Mouse (Mus musculus): ENCODE results near the gene Gpc4.

Gpc4 gene

DNA sequence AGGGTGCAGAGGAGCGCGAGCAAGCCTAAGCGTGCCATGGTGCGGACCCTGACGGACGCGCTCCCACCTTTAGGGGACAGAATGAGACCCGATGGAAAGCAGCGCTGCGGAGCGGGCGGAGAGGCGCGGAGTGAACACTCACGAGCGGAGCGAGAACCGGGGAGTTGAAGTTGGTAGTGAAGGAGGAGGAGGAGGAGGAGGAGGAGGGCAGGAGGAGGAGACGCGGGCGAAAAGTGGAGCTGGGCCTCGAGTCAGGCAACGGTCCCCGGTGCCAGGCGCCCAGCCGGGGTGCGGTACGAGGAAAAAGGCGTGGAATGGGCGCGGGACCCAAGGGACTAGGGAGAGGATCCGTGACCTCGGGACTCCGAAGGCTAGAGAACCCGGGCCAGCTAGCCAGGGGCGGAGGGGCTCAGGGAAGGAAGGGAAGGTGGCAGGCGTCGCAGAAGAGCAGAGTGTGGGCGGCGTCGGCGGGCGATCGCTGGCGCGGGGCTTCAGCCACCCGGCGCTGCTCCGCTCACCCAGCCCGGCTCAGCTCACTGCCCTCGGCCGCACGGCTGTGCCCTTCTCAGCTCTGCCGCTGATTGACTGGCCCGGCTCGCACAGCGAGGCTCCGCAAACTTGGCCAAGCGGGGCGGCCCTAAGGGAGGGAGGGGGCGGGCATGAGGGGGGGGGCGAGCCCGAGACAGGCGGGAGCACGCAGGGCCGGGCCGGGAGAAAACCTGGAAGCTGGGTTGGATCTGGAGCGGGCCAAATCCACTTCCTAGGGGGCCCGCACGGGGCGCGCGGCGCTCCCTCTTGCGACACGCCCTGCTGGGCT is at the start of gene Gpc4:
Gene Gpc4 (minus strand): TSS at position 515 of the 817 bp plus-strand sequence.
- peak; percentile 80 for DNase-seq (ENCODE audit: low spot score)

DNA sequence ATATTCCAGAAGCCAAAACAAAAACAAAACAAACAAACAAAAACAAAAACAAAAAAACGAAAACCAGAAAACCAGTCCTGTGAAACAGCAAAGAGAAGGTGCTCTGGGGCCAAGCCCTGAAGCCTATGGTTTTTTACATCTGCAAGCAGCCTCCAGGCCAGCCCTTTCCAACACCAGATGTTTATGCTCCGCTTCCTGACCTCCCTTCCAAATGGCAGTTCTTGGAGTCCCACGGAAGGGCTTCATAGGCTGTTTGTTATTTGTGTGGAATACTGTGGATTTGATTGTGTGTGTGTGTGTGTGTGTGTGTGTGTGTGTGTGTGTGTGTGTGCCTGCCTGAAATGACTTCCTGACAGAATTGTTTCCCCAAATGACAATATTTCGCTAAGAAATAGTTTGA is 47.8 kb upstream of the Gpc4 start:
- DNase-seq (ENCODE audit: low spot score), result no peak

DNA sequence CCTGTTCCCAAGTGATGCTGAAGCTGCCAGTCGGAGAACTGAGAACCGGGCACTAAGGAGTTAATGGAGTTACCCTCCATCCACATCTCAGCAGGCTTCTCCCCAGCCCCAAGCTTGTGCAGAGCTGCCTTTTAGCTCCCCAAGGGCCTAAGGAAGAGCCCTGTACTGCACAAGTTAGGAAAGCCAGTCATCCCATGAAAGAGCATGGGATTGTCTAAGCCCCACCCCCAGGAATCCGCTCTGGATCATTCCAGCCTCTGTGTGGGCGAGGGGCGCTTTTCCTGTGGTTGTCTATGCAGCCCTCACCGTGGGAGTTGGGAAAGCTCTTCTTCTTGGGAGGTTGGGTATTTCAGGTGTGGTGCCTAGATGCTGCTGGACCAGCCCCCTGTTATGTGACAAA is 34.8 kb upstream of the Gpc4 start:
- peak; percentile 48 for DNase-seq (ENCODE audit: low spot score)

DNA sequence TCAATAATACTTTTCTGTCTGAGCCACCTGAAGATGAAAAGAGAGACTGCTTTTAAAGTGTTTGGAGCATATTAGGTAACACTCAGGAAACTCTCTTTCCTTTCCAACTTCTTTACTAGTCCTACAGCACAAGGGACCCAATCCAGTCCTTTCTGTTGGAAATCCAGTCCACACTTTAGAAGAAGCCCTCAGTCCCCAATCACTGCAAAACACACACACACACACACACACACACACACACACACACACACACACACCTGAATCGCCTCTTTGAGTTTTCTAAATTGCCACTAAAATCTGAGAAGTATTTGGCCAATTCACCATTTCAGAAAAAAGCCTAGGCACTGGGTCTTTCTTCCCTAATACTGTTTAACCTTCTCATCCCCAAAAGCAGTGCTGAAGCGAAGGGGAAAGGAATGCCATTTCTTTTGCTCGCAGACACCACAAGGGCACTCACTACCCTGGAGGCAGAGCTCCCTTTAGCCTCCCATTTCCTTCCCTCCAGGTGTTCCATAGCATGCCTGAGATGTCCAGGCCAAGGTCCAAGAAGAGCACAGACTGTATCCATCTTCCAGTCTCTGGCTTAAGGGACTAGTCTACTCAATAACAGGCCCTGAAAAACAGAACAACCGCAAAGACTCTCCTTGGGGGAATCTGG is 28.4 kb upstream of the Gpc4 start:
- peak; percentile 69 for DNase-seq (ENCODE audit: low spot score)

DNA sequence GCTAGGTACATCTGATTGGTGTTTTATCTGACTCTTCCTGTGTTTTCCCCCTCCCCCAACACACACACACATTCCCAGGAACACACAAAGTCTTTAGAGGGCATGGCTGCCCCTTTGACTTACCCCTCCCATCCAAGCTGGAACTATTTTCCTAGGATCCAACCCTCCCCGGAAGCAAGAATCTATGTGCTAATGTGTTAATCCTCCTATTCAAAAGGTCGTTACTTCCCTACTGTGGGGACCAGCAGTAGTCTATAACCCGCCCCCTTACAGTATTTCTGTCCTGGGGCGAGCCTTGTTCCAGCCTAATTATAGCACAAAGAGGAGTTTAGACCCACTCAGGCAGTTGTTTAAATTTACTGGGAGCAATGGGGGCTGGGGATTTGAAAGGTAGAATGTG is 24.0 kb upstream of the Gpc4 start:
- DNase-seq (ENCODE audit: low spot score), result no peak

DNA sequence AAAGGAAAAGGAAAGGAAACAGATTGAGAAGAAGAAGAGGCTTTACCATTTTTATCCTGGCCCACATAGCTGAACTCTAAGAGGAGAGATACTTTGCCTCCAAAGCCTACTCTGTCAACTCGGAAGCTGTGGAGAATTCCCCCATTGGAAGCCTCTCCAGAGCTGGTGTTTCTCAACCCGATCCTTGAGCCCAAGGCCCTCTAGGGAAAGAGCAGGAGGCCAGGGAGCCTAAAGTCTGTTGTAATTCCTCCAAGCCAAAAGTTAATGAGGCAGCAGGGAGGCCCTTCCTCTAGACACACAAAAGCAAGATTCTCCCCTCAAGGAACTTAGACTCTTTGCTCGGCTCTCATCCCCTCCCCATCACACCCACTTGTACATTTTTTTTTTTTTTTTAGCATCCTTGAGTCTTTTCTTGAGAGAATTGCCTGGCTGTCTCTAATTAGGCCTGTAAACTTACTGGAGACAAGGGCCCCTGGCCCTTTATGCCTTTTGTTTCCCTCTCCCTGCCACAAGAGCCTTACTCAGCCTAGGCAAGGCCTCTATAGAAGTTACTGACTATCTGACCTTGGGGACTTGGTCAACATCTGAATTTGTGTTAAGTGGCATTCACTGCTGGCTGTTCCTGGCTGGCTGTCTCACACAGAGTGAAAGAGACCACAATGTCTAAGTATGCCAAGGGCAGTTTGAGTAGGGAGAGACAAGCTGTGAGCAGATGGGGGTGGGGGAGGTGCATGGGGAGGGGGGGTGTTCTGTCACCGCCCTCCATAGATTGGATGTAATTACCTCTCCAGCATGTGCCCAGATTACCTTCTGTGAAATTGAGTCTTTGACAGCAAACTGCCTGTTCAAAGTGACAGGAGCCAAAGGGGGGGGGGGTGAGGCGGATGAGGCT is 18.7 kb upstream of the Gpc4 start:
- DNase-seq (ENCODE audit: low spot score), result no peak

DNA sequence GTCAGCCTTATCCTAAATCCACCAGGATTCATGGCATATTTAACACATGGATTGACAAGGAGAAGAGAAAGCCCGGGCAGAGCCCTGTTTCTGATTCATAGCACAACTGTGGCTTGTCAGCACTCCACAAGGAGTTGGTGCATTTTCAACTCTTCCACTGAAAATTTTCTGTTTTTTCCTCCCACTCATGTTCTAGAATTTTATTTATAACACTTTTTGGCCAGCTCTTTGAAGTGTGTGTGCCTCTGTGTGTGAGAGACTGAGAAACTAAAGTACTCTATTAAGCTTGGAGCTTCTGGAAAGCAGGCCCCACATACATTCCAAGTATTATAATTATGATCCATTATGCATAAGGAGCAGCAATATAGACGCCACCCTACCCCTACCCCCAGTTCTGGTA is 16.3 kb upstream of the Gpc4 start:
- DNase-seq (ENCODE audit: low spot score), result no peak

DNA sequence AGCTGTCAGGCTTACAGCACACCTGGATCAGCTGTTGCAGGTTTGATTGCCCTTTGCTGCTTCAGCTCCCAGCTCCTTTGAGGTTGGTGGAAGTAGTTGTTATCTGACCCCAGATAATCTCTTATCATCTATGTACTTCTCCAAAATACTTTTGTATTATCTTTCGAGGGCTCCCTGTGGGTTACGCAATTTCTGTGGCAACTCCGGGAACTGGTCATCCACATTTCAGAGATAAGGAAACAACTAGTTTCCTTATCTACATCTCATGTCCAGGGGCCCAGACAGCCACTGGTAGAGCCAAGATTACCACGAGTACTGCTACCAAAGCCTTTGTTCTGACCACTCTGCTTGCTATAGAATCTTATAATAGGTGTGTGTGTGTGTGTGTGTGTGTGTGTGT is 12.0 kb upstream of the Gpc4 start:
- DNase-seq (ENCODE audit: low spot score), result no peak

DNA sequence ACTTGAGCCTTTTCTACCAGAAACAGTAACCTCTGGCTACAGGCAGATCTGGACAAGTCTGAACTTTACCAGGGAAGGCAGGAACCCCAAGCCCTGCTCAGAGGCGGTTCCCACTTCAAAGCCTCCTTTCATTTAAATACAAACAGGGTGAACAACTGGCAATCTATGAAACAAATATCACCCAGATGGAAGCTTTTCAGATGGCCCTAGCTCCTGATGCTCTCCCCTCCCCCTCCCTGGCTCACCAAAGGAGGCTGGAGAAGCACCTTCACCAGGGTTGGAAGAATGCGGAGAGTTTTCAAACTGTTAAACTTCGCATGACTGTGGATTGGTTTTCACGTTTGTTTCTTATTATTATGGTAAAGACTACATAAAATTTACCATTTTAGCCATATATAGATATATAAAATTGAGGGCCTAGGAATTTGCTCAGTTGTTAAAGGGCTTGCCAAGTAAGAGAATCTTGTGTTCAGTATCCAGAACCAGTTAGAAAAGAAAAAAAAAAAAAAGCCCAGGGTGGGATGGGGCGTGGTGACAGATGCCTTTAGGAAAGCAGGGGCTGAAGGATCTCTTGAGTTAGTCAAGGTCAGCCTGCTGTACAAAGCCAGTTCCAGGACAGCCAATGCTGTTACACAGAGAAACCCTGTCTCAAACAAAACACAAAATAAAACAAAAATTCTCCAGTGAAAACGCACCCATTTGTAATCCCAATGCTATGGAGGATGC is 2.6 kb upstream of the Gpc4 start:
- DNase-seq (ENCODE audit: low spot score), result no peak

DNA sequence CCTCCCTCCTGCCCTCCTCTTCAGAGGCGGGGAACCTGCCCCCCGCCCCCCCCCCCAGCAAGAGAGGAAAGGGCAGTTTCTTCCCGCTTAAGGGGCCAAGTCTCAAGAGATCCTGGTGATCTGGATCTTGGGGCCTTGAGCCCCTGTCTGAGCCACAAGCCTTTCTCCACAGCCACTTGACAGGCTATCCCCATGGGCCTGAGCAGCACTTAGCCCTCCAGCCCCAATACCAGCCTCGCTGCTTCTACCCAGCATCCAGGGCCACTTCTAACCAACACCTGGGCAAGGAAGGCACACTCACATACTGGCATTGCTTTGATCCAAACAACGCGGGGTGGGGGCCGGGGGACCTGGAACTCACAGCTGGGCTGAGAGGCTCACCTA is 495 bp upstream of the Gpc4 start:
- no peak for DNase-seq (ENCODE audit: low spot score)

DNA sequence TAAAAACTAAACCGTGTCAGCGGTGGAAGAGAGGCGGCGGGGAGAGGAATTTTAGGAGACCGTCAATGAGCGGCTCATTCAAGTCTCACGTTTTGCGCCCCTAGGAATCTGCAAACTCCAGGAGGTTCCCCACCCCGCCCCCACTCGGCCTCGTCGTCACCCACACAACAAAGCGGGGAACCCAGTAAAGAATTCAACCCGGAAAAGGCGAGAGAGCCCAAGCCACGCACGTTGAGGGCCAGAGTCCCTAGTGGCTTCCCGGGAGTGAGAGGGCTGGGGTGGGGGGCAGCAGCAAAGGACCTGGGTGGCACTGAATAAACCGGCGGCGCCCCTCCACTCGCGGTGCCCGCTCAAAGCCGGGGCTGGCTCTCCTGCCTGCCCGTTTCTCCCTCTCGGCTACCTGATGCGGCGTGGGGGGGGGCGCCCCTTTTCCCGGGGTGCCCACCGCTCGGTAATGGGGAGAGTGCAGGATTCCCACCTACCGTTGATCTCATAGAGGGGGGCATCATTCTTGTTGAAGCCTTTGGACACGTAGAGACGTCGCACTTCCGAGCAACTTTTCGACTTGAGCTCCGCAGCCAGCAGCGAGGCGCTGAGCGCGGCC is 816 bp downstream of the Gpc4 start:
- DNase-seq (ENCODE audit: low spot score), result no peak

DNA sequence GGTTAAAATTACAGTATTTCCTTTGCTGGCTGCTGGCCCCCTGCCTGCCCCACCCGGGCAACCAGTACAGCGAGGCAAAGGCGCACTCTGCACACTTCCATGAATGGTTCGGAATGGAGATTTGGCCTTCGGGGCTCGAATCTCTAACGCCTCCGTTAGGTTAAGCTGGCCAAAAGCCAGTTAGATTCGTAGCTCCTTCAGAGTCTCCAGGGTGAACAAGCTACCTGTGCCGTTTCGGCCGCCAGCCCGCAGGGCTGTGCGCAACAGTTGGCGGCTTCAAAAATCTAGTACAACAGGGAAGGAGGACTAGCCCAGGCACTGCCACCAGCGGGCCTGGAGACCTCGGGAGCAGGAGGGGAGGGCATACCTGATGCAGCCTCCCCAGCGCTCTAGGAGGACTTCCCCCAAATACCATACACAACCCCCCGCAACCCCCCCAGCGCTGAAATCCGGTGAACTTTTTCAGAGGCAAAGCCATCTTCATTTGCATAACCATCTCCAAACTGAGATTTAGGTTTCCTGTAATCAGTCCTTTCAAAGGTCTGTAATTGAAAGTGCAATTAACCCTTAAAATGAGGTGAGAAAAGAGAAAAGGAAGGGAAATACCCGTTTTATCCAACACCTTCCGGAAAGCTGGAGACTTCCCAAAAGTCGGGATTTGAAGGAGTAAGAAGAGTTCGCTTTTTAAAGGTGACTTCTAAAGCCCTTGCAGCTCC is 1.5 kb downstream of the Gpc4 start:
- DNase-seq (ENCODE audit: low spot score), result peak; percentile 18

DNA sequence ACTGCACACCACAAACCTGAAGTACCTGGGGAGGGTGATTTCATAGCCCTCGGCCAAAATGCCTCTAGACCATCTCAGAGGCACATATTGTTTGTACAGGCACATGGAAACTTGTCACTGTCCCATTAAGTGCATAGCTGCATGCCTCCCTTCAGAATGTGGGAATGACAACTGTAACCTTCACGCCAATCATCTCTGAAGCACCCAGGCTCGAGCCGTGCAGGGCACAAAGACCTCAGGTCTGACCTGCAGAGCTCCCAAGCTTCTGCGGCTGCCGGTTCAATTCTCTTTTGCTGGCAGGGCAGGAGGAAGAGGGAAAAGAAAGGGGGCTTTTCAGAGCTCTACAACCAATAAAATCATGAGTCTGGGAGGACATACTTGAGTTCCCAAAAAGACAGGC is 2.3 kb downstream of the Gpc4 start:
- DNase-seq (ENCODE audit: low spot score), result no peak

DNA sequence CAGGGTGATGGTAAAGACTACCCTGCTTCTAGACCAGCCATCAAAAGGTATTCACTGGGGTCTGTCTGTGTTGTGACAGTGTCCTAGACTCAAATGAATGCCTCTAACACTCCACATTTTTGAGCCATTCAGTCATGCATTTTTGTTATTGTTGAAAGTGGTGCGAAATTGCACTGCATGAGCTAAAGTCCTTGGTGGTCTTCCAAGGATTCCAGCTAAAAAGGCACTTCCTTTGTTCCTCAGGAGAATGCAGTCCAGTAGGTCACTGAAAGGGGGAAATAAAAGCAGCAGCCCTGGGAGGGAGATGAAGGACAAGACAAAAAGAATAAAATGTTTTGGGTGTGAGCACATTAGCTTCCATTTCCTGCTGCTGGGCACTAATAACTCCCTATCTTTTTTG is 2.8 kb downstream of the Gpc4 start:
- no peak for DNase-seq (ENCODE audit: low spot score)

DNA sequence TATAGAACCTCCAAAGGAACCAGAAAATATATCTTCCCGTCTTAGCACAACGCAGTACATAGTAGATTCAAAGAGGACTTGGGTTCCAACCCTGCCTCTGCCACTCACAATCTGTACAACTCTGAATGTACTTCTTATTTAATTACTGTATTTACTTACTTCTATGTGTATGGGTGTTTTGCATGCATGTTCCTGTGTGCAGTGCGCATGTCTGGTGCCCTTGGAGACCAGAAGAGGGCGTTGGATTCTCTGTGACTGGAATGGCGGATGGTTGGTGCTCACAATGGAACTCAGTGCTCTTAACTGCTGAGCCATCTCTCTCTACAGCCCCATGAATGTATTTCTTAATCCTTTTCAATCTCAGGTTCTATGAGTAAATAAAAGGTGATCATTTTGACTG is 5.4 kb downstream of the Gpc4 start:
- DNase-seq (ENCODE audit: low spot score), result no peak

DNA sequence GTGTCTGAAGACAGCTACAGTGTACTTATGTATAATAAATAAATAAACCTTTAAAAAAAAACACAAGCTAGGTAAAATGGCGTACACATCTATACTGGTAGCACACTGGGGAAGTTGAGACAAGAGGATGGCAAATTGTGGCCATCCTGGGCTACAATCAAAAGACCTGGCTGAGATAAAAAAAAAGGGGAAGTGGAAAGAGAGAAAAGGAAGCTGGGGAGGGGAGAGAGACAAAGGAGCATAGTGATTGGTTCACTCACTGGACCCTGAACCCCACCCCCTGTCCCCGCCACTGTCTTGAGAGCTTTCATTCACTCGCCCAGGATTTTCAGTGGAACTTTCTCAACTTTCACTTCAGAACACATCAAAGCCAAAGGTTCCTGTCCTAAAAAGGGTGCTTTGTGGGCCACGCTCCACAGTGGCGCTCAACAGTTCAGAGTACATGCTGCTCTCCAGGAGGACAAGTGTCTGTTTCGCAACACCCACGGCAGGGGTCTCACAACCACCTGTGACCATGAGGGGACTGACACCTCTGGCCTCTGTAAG is 9.6 kb downstream of the Gpc4 start:
- DNase-seq (ENCODE audit: low spot score), result no peak

DNA sequence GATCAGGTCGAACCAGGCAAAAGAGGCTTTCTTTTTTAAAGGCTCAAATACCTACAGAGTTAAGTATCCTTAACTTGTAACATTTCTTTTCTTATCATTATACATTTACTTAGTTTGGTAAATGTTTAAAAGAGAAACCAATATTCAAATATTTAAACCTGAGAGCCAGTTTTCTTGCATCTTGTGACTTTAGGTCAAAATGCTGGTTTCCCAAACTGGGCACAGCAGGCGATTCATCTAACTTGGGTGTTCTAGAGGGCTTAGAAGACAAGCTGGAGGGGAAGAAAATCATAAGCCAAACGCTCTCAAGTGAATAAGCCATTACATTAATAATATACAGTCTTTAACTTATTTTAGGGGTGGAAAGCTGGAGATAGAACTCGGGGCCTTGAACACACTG is 10.2 kb downstream of the Gpc4 start:
- no peak for DNase-seq (ENCODE audit: low spot score)

DNA sequence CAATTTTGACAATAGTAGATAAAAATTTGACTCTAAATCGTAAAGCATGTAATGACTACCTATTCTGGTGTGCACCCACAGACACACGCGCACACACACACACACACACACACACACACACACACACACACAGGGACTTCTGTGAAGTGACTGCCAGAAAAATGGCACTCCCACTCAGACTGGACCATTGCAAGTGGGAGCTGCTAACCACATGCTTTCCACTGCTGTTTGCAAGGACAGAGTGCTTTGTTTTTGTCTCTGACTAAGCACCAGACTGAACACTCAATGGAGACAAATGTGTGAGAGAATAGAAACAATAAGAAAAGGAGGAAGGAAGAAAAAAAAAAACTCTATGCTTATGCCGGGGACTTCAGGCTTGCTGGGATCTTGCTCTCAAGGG is 11.6 kb downstream of the Gpc4 start:
- no peak for DNase-seq (ENCODE audit: low spot score)

DNA sequence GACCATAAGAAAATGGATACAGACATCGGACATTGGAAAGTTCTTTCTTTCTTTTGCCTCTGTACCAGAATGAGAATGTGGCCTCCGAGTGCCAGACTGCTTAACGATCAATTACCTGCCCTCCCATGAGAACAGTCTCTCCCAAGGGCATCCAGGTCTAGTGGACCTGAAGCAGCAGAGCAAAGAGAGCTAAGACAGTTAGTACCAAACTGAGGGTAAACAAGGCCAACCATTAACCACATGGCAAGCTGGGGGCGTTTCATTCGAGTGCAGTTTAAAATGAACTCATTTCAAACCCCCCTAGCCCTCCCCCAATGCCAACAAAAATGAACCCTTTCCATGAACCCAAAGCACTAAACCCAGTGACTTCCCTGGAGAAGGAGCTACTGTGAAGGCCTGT is 12.1 kb downstream of the Gpc4 start:
- DNase-seq (ENCODE audit: low spot score), result no peak

DNA sequence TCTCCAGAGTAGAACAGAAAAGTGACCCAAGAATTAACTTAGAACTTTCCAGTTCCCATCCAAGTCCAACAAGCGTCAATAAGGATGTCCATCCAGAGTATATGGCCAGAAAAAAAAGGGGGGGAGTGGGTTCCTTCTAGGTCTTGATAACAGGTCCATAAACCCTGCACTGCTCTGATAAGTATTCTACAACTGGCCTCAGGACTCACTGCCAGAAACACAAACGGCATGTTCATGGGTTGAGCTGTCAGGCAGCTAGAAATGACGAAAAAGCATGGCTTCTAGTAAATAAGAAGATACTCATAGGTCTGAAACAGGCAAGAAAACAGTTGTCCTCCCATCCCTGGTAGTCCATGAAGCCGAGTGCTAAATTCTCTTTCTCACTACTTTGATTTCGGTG is 13.5 kb downstream of the Gpc4 start:
- no peak for DNase-seq (ENCODE audit: low spot score)

DNA sequence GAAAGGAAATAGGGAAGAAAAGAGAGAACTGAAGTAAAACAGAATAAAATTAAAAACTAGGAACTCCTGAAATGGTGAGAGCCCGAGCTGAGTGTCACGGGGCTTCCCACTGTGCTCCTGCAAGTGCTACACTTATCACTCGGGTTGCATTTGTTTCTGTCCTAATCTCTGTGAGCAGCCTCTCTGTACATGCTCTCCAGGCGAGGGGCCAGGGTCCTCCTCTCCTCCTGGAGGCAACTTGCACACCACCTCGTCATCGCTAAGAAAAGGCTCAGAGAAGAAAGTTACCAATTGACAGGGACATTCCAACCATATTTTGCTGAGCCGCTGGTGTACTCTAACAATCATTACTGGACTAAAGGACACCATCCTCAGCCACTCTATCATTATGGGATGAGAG is 14.0 kb downstream of the Gpc4 start:
- DNase-seq (ENCODE audit: low spot score), result no peak
